Mouse (Mus musculus): ENCODE results near the gene Pik3r1. TPM values are rescaled to one million over a fixed set of nuclear protein-coding genes. Genes with fewer than 3 reads are reported as not detected.

Gene Pik3r1
- total RNA-seq, 2 experiments from 2014 or later: 41.3 to 52.1 TPM

DNA sequence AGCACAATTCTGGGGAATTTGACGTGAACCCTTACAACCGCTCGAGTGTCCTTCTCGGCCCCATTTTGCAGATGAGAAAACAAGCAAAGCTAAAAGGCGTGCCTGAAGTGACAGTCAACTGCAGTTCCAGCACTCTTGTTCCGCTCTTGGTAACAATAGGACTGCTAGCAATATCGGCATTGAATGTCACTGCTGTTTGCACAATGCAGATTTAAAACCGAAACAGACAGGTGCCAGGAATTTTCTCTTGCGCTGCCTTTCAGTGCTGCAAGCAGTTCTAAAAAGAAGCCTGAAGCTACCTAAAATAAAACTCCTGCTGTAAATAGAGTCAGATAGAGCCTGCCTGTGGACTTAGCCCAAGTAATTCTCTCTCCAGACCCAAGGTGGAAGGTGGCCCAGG lies 4.3 kb downstream of the Pik3r1 start:
- intact Hi-C loops (cut with DNase I): loop anchor here (10.0 kb wide), 1 partner anchor 561 kb away; no protein-coding TSS in a partner anchor
- Histone ChIP-seq H3K27ac (peak overlapping the region; percentile 73), H3K4me3 (peak overlapping the region; percentile 95)
- no peak for TF ChIP-seq CTCF (IDR thresholded peaks at IDR 0.05)
- DNase-seq: no peak

- no peak for DNase-seq
- peak; percentile 29 for TF ChIP-seq CTCF (IDR thresholded peaks at IDR 0.05)
- peak overlapping the region; percentile 95 for H3K4me3 ChIP-seq
- intact Hi-C loops (cut with DNase I): loop anchor here (10.0 kb wide), 1 partner anchor 562 kb away; no protein-coding TSS in a partner anchor
- peak overlapping the region; percentile 73; the same call in 1 of the 2 replicates for H3K27ac ChIP-seq
Measured at GRCm38 (mm10) chr13:101763149-101763548, 4.9 kb downstream of the Pik3r1 start.

GRCm38 (mm10) chr13:101761617-101762016 lies 6.4 kb downstream of the Pik3r1 start:
- peak overlapping the region; percentile 53 for H3K4me3 ChIP-seq
- intact Hi-C loops (cut with DNase I): loop anchor here (10.0 kb wide), 1 partner anchor 563 kb away; no protein-coding TSS in a partner anchor
- peak overlapping the region; percentile 39; the same call in 1 of the 2 replicates for H3K27ac ChIP-seq
- no peak for TF ChIP-seq CTCF (IDR thresholded peaks at IDR 0.05)
- DNase-seq: no peak

- Histone ChIP-seq H3K4me3 (peak overlapping the region; percentile 53), H3K27ac (peak overlapping the region; percentile 39; the same call in 1 of the 2 replicates)
- no peak for TF ChIP-seq CTCF (IDR thresholded peaks at IDR 0.05)
- intact Hi-C loops (cut with DNase I): loop anchor here (10.0 kb wide), 1 partner anchor 564 kb away; no protein-coding TSS in a partner anchor
- DNase-seq: no peak
Measured at GRCm38 (mm10) chr13:101760953-101761352, 7.1 kb downstream of the Pik3r1 start.

DNA sequence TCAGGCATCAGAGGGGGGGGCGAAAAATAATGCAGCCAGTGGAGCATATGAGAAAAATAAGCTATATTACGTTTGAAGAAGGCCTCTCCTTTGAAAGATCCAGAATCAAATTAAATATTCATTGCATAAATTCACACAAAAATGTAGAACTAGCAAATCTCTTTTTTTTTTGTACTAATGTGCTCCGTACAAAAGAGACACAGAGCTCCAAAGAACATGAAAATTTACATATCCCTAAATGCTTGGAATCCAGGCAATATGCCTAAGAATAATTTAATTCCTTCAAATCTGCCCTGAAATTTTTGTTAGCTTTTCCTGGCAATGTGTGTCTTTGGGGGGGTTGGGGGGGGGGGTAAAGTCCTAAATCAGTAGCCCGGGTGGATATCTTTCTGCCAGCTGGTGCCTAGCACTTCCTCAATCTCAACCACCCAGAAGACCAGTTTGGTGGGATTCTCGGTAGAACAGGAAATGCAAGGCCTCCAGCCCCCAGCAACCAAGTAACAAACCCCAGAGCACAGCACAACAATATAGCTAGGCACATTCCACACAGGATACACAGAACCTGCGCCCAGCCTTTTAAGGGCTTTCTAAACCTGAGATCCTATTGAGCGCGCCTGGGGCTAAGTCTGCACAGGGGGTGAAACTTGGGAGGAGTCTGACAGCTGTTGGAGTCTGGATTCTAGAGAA lies 7.9 kb downstream of the Pik3r1 start:
- no peak for DNase-seq
- no peak for TF ChIP-seq CTCF (IDR thresholded peaks at IDR 0.05)
- Histone ChIP-seq H3K4me3 (peak overlapping the region; percentile 50), H3K27ac (peak overlapping the region; percentile 61)
- intact Hi-C loops (cut with DNase I): loop anchor here (10.0 kb wide), 1 partner anchor 565 kb away; no protein-coding TSS in a partner anchor

- no peak for TF ChIP-seq CTCF (IDR thresholded peaks at IDR 0.05)
- Histone ChIP-seq H3K4me3 (peak overlapping the region; percentile 13), H3K27ac (peak overlapping the region; percentile 57)
- intact Hi-C loops (cut with DNase I): no loop called here
- DNase-seq: no peak
Measured at GRCm38 (mm10) chr13:101759281-101759871, 8.6 kb downstream of the Pik3r1 start.

DNA sequence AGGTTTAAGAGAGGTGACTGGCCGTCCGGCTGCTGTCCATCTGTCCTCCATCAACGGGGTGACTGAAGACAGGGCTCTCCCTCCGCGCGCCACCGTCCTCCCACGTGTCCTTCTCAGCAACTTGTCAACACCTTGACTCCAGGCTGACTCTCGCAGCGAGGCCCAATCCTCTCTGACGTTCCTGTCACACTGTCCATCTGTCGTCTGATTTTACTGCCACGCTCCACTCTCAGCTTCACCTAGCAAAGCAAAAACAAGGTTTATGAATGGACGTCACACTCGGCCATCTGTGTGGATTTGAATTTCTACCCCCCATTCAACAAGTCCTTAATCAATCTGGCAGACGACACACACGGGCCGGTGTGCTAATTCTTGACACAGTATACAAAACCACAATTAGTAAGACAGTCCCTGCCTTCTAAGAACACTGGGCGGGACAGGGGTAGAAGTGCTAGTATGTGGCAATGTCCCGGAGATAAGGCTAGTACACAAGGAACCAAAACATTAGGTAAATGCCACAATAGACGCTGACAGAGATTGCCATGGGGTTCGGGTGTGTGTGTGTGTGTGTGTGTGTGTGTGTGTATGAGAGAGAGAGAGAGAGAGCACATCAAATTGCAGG lies 10.1 kb downstream of the Pik3r1 start:
- DNase-seq: no peak
- Histone ChIP-seq H3K27ac (no peak overlapping the region), H3K4me3 (peak overlapping the region; percentile 43)
- TF ChIP-seq CTCF (IDR thresholded peaks at IDR 0.05): no peak
- intact Hi-C loops (cut with DNase I): no loop called here

DNA sequence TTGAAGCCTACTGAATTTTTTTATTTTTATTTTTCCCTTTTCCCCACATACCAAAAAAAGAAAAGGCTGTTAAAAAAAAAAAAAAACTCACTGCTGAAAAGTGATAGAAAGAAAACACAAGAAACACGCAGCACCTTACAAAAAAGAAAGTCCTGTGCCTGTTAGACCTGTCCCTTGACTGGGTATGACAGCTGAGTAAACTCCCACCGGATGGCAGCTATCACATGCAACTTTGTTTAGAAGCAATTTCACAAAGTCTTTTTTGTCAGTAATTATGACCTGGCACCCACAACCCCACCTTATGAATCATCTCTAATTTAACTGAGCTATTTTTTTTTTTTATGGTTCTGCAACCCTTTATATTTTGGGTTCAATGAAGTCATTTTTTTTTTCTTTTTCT lies 12.8 kb downstream of the Pik3r1 start:
- intact Hi-C loops (cut with DNase I): no loop called here
- Histone ChIP-seq H3K27ac (no peak overlapping the region), H3K4me3 (peak overlapping the region; percentile 1; the same call in 1 of the 2 replicates)
- no peak for DNase-seq
- no peak for TF ChIP-seq CTCF (IDR thresholded peaks at IDR 0.05)

GRCm38 (mm10) chr13:101753639-101754038 lies 14.4 kb downstream of the Pik3r1 start:
- TF ChIP-seq CTCF (IDR thresholded peaks at IDR 0.05): no peak
- peak; percentile 57 for DNase-seq
- peak overlapping the region; percentile 65 for H3K27ac ChIP-seq
- peak overlapping the region; percentile 15 for H3K4me3 ChIP-seq
- intact Hi-C loops (cut with DNase I): no loop called here

GRCm38 (mm10) chr13:101751816-101752215 lies 16.2 kb downstream of the Pik3r1 start:
- no peak for TF ChIP-seq CTCF (IDR thresholded peaks at IDR 0.05)
- intact Hi-C loops (cut with DNase I): no loop called here
- Histone ChIP-seq H3K27ac (peak overlapping the region; percentile 35), H3K4me3 (peak overlapping the region; percentile 22)
- no peak for DNase-seq

DNA sequence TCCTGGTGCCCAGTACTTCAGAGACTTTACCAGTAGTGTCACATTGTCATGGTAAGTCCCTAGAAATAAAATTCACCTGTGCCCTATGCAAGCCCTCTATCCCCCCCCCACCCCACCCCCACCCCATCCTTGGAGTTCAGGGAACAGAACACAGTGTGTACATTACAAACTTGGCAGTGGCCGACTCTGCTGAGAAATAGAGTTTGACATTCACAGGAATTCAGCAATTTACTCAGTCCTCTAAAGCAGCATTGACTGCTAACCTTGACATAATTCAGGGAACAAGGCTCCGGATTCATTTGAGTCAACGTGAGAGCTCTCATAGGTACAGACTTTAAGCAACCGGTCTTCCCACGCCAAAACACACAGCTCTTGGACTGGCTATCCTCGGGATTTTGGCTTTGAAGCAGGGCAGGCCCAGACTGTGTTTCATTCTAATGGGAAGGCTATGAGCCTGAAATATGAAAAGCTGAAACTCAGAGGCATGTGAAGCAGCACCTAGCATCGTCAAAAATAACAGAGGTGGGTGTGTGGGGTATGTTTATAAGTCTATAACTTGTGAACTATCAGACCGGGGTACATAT lies 21.9 kb downstream of the Pik3r1 start:
- intact Hi-C loops (cut with DNase I): no loop called here
- no peak for TF ChIP-seq CTCF (IDR thresholded peaks at IDR 0.05)
- H3K4me3 ChIP-seq: no peak overlapping the region
- H3K27ac ChIP-seq: no peak overlapping the region
- DNase-seq: no peak

- intact Hi-C loops (cut with DNase I): no loop called here
- peak overlapping the region; percentile 16 for H3K27ac ChIP-seq
- no peak for TF ChIP-seq CTCF (IDR thresholded peaks at IDR 0.05)
Measured at GRCm38 (mm10) chr13:101744943-101745342, 23.1 kb downstream of the Pik3r1 start.

More at GRCm38 (mm10) chr13:101744943-101745342, 23.1 kb downstream of the Pik3r1 start:
- no peak overlapping the region for H3K4me3 ChIP-seq
- DNase-seq: no peak
